Mouse (Mus musculus): ENCODE measurements around the gene Btbd35f27.
"Not testable (repeated sequence)": the region's sequence is repeated elsewhere in the genome, so short reads cannot be mapped to it uniquely, and the experiment has no call there.

Btbd35f27 gene

GRCm38 (mm10) chrX:4951835-4952234 lies at the start of gene Btbd35f27:
Gene Btbd35f27 (plus strand): TSS chrX:4952135.
- not testable (repeated sequence) for DNase-seq

Measured in lung, postnatal 36 days (tissue).